Mouse (Mus musculus) CD4-positive naive resting alpha-beta T cell, adult 57 days (primary cell): ENCODE measurements around the gene Thsd7a. TPM values are rescaled to one million over a fixed set of nuclear protein-coding genes. Genes with fewer than 3 reads are reported as not detected.

Source experiments
- total RNA-seq: library from RNA; stranded (reverse); gene quantifications from one replicate; pipeline ENCODE4 v1.2.4, GENCODE M21; 2023

The Thsd7a gene
- total RNA-seq, result not detected

GRCm38 (mm10) chr6:12748787-12749530, at the start of gene Thsd7a:
Gene Thsd7a (minus strand): TSS chr6:12749410.

